Mouse (Mus musculus) liver, embryonic 14.5 days (tissue): Measurements from ENCODE around the gene Mt3. TPM values are rescaled to one million over a fixed set of nuclear protein-coding genes. Genes with fewer than 3 reads are reported as not detected.

Experiments used
- ATAC-seq: fragments of 200-750 bp; cut with Nextera tagmentation; 2 replicates; pipeline ENCODE4 v1.8.0; 2017; ENCODE audit warnings: moderate number of reproducible peaks, mild to moderate bottlenecking, moderate library complexity; ENCODE audit not compliant: insufficient read depth
- DNase-seq, 3 experiments: peaks; one replicate each; pipeline ENCODE4 v3.0.0-alpha.2; 2012 to 2013; ENCODE audit warnings: low read depth in 3 of 3, low spot score in 3 of 3
- H3K27ac ChIP-seq: fragments of 300-500 bp; sonication (generic); 2 replicates; pipeline ENCODE4 v1.5.1; 2014; ENCODE audit warnings: moderate library complexity, mild to moderate bottlenecking, control low read depth, inconsistent platforms
- H3K27me3 ChIP-seq: fragments of 300-500 bp; sonication (generic); 2 replicates; pipeline ENCODE4 v1.6.1; 2014; ENCODE audit warnings: mild to moderate bottlenecking, low read length, moderate library complexity; ENCODE audit not compliant: control insufficient read depth, insufficient read depth
- H3K36me3 ChIP-seq: fragments of 300-500 bp; sonication (generic); replicated peaks from 2 replicates; pipeline ENCODE4 v1.6.1; 2014; ENCODE audit warnings: low read depth; ENCODE audit not compliant: control insufficient read depth, insufficient read depth
- H3K4me1 ChIP-seq, 2 experiments: fragments of 200-500 bp in 1 of 2; fragments of 300-500 bp in 1 of 2; sonication (generic) in 1 of 2; replicated peaks; 2 replicates each; pipeline ENCODE4 v1.6.1; 2012 to 2014; ENCODE audit warnings: antibody characterized with exemption in 1 of 2, inconsistent platforms in 1 of 2, low read length in 1 of 2; ENCODE audit not compliant: control insufficient read depth in 2 of 2, insufficient read depth in 2 of 2
- H3K4me2 ChIP-seq: fragments of 300-500 bp; sonication (generic); 2 replicates; pipeline ENCODE4 v1.6.1; 2014; ENCODE audit warnings: low read depth, mild to moderate bottlenecking, control low read depth, moderate library complexity
- H3K4me3 ChIP-seq, 2 experiments: fragments of 200-500 bp in 1 of 2; fragments of 300-500 bp in 1 of 2; sonication (generic) in 1 of 2; 2 replicates each; pipeline ENCODE4 v1.5.1; 2012 to 2014; ENCODE audit warnings: low read depth in 2 of 2, low read length in 2 of 2, mild to moderate bottlenecking in 2 of 2, control low read depth in 1 of 2, inconsistent platforms in 1 of 2, moderate library complexity in 1 of 2; ENCODE audit not compliant: insufficient read depth in 1 of 2
- H3K9ac ChIP-seq: fragments of 300-500 bp; sonication (generic); replicated peaks from 2 replicates; pipeline ENCODE4 v1.6.1; 2014; ENCODE audit warnings: mild to moderate bottlenecking, control low read depth, moderate library complexity
- H3K9me3 ChIP-seq: fragments of 300-500 bp; sonication (generic); 2 replicates; pipeline ENCODE4 v1.6.1; 2016; ENCODE audit warnings: low read length, mixed read lengths; ENCODE audit not compliant: control insufficient read depth
- CTCF ChIP-seq: IDR thresholded peaks from 2 replicates; pipeline ENCODE4 v1.5.1; 2016; ENCODE audit warnings: antibody characterized with exemption, low read depth, control low read depth
- EP300 ChIP-seq: IDR thresholded peaks from 2 replicates; pipeline ENCODE4 v1.6.1; 2016; ENCODE audit warnings: antibody characterized with exemption, low read depth
- WGBS: fragments of 180-500 bp; shearing (Covaris S2); extraction: QIAGEN DNeasy Blood & Tissue Kit; methylation state at CpG from one replicate; pipeline ENCODE4 v1.1.7; 2014; ENCODE audit not compliant: insufficient replicate concordance; 5-methylcytosine and 5-hydroxymethylcytosine counted together
- polyA plus RNA-seq, 2 experiments: library from polyadenylated mRNA; depleted of rRNA in 1 of 2; stranded (reverse) in 1 of 2; unstranded in 1 of 2; fragments of >200 nt; fragmentation: Nextera tagmentation in 1 of 2; extraction: Ambion mirVana in 1 of 2; gene quantifications; 2 replicates each; pipeline versions ENCODE4 v1.2.1 to v1.2.3; 2012 to 2014

Gene Mt3
- polyA plus RNA-seq, 2 experiments, result 0.10 TPM; not detected in 1

- Histone ChIP-seq H3K27me3 (no peaks in the 10 kb centered on the region; the same call in none of the 2 replicates), H3K9ac (peak overlapping the region; percentile 98), H3K4me3 (peak overlapping the region; percentile 83 to 97), H3K4me2 (peak overlapping the region; percentile 95), H3K4me1 (peaks cover 32 to 42% of the 10 kb centered on the region in 2 experiments), H3K27ac (peak overlapping the region; percentile 95), H3K36me3 (peaks cover 3% of the 10 kb centered on the region; the same call in 1 of the 2 replicates), H3K9me3 (no peaks in the 10 kb centered on the region)
- TF ChIP-seq CTCF (peak; percentile 13; the same call in 1 of the 2 replicates), EP300 (0 out of 2 replicates have a peak, but pooled peaks have one; percentile 10)
- DNase-seq (peak in 1 of 3 experiments; percentile 68), ATAC-seq (peak; percentile 25; the same call in 1 of the 2 replicates)
- 2% methylated on average over 39 of the region's 39 CpGs for WGBS
Measured at GRCm38 (mm10) chr8:94172809-94173732, 20.7 kb downstream of the Mt3 start.

DNA sequence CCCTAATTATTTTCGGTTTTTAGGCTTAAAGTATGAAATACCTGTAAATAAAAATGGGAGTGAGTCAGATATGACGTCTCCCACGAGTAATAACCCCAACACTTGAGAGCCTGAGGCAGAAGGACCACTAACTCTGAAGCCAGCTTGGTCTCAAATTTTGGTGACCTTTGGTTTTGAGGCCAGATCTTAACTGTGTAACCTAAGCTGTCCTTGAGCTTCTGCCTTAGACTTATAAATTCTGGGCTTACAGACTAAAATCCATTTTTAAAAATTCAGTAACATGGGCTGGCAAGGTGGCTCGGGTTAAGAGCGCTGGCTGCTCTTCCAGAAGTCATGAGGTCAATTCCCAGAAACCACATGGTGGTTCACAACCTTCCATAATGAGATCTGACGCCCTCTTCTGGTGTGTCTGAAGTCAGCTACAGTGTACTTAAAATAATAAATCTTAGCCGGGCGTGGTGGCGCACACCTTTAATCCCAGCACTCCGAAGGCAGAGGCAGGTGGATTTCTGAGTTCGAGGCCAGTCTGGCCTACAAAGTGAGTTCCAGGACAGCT, 21.5 kb downstream of the Mt3 start:
- H3K27me3 ChIP-seq, result no peaks in the 10 kb centered on the region; the same call in none of the 2 replicates
- ATAC-seq, result no peak
- H3K4me1 ChIP-seq, result peaks cover 38 to 43% of the 10 kb centered on the region in 2 experiments
- peak overlapping the region; percentile 83 to 97 for H3K4me3 ChIP-seq
- peak overlapping the region; percentile 95 for H3K4me2 ChIP-seq
- peak in 1 of 3 experiments; percentile 73 for DNase-seq
- 40% methylated on average over 11 of the region's 11 CpGs for WGBS
- H3K9ac ChIP-seq, result peak overlapping the region; percentile 98
- peak; percentile 65 for TF ChIP-seq CTCF
- no peak for TF ChIP-seq EP300
- peak overlapping the region; percentile 95 for H3K27ac ChIP-seq
- H3K9me3 ChIP-seq, result no peaks in the 10 kb centered on the region
- H3K36me3 ChIP-seq, result peaks cover 3% of the 10 kb centered on the region; the same call in 1 of the 2 replicates

GRCm38 (mm10) chr8:94174619-94175213, 22.3 kb downstream of the Mt3 start:
- WGBS, result 34% methylated on average over 7 of the region's 7 CpGs
- no peaks in the 10 kb centered on the region; the same call in none of the 2 replicates for H3K27me3 ChIP-seq
- peak overlapping the region; percentile 98 for H3K9ac ChIP-seq
- peaks cover 3% of the 10 kb centered on the region; the same call in 1 of the 2 replicates for H3K36me3 ChIP-seq
- H3K9me3 ChIP-seq, result no peaks in the 10 kb centered on the region
- DNase-seq (no peak), ATAC-seq (no peak)
- peak overlapping the region; percentile 95 for H3K27ac ChIP-seq
- TF ChIP-seq CTCF (peak; percentile 60), EP300 (no peak)
- peak overlapping the region; percentile 95 for H3K4me2 ChIP-seq
- H3K4me3 ChIP-seq, result peak overlapping the region; percentile 83 to 97
- H3K4me1 ChIP-seq, result peaks cover 31 to 36% of the 10 kb centered on the region in 2 experiments

DNA sequence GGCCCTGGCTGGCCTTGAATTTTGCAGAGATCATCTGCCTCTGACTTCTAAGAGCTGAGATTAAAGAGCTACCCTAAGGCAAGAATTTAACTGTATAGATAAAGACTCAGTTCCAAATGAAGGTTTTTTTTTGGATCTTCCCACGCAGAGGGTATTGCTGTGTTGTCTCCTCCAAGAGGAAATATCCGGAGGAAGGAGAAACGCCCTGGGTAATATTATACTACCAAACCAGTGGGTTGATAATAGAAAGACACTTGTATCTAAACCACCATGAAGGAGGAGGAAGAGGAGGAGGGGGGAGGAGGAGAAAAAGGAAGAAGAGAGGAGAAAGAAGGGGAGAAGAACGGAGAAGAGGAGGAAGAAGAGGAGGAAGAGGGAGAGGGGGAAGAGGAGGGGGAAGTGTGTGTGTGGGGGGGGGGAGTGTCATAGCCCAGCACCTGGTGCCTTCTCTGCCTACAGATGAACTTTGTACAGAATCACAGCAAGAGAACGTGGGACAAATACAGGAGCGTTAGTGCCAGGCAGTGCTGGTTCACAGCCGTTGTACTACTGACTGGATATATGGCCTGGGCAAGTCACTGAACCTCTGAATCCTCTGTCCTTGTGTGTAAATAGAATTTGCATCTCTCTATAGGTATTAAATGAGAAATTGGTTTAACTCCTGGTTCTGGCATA, 25.4 kb downstream of the Mt3 start:
- DNase-seq (no peak), ATAC-seq (no peak)
- H3K9me3 ChIP-seq, result no peaks in the 10 kb centered on the region
- WGBS, result 54% methylated on average over 7 of the region's 7 CpGs
- peaks cover 3% of the 10 kb centered on the region; the same call in 1 of the 2 replicates for H3K36me3 ChIP-seq
- H3K4me1 ChIP-seq, result peaks cover 24 to 30% of the 10 kb centered on the region in 2 experiments
- H3K9ac ChIP-seq, result peak overlapping the region; percentile 73
- peak overlapping the region; percentile 99 for H3K27ac ChIP-seq
- H3K4me2 ChIP-seq, result peak overlapping the region; percentile 88
- no peak for TF ChIP-seq EP300
- no peak for TF ChIP-seq CTCF
- H3K4me3 ChIP-seq, result peak overlapping the region; percentile 36 to 90; a peak in 3 of 4 replicates
- no peaks in the 10 kb centered on the region; the same call in none of the 2 replicates for H3K27me3 ChIP-seq
